Mouse (Mus musculus) heart, postnatal 4 days (tissue): ENCODE measurements around the gene Lypd4. TPM values are rescaled to one million over a fixed set of nuclear protein-coding genes. Genes with fewer than 3 reads are reported as not detected.
"Not testable (repeated sequence)": the region's sequence is repeated elsewhere in the genome, so short reads cannot be mapped to it uniquely, and the experiment has no call there.

Experiments used
- DNase-seq: peaks from one replicate; pipeline ENCODE4 v3.0.0; 2021
- total RNA-seq, 2 experiments: library from RNA; stranded (reverse); gene quantifications; 2 replicates each; pipeline ENCODE4 v1.2.3; 2021

The Lypd4 gene
- total RNA-seq, 2 experiments from 2014 or later: not detected

GRCm38 (mm10) chr7:24845713-24846112, 24.0 kb downstream of the Lypd4 start:
- DNase-seq: no peak

DNA sequence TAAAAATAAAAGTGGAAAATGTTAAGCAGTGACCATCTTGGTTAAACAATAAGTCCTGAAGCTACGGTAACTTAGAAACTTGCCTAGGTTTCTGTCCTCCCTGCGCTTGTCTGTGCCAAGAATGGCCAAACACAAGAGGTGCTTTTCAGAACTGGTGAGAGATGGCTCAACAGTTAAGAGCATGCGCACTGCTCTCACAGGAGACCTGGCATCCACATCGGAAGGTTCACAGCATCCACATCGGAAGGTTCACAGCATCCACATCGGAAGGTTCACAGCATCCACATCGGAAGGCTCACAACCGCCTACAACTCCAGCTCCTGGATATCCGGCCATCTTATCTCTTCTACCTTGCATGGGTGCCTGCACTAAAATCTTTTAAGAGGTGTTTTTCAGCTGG, 24.6 kb downstream of the Lypd4 start:
- DNase-seq: no peak

DNA sequence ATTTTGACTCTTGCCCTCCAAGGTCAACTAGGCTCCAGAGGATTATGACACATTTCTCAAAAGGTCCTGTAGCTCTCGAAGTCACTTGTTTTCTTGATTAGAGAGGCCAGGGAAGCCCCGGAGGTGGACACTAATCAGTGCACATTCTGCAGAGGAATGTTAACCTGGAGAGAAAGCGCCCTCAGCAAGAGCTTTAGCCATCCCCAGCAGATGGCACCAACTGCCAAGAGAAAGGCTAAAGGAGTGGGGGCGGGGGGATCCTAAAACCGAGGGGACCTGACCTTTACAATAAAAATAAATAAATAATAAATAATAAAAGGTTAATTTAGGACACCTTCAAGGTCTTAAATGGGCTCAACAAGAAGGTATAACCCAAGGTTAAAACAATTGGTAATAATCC, 25.6 kb downstream of the Lypd4 start:
- no peak for DNase-seq

GRCm38 (mm10) chr7:24841009-24841408, 28.7 kb downstream of the Lypd4 start:
- no peak for DNase-seq

- DNase-seq: no peak
These were observed 29.4 kb downstream of the Lypd4 start for GRCm38 (mm10) chr7:24840331-24840730.

DNA sequence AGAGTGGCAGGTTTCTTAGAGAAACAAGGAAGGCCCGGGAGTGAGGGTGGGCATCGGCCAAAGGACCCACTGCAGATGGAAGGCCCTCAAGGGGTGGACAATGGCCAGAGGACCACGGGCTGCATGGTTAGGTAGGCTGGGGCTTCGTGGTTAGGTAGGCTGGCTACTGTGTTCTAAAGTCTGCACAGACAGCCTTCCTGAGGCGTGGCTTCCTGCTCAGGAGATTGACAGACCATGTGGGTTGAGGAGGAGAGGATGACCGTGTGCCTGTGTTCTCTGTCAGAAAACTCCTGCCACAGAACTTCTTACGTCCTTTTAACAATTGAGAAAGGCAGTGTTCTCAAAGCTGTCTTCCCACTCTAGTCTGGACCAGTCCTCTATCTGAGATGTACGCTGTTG, 30.3 kb downstream of the Lypd4 start:
- DNase-seq: no peak

GRCm38 (mm10) chr7:24838732-24839409, 30.9 kb downstream of the Lypd4 start:
- not testable (repeated sequence) for DNase-seq

- no peak for DNase-seq
These were observed 42.6 kb downstream of the Lypd4 start for GRCm38 (mm10) chr7:24827181-24827580.

DNA sequence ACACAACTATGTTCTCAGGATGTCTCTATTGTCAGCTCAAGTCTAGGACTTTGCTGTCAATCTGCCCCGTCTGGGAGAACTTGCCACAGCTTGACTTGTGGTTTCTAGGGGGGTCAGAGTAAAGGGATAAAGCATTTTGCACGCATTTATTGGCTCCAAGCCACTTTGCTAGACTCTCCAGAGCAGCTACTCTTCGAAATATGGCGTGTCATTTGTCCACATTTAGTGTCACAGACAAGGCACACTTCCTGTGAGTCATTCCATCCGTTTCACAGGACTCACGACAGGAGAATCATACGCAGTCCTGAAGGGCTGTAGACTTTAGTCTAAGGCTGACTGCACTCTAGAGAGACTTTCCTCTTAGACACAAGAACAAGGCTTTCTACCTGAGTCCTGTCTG, 45.3 kb downstream of the Lypd4 start:
- DNase-seq: no peak

DNA sequence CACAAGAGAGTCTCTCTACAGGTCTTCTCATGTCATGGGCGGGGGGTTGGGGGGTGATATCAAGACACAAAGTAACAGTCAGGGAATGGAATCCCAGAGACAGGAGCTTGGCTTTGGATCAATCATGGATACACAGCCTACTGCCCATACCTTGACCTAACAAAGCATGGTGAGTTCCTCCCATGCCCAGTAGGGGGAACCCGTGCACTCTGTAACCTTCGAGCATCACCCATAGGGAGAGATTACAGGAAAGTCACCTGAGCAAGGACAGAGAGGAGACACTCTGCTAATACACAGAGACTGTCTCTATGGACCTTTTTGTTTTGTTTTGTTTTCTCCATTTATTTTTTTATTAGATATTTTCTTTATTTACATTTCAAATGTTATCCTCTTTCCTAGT, 52.2 kb downstream of the Lypd4 start:
- DNase-seq: peak; percentile 74

Other genes with a start within 250 kb of the Lypd4 start
- gene Lypd3, start 233.4 kb downstream of the Lypd4 start, total RNA-seq: not detected
- gene Tex101, start 193.3 kb downstream of the Lypd4 start, total RNA-seq: not detected
- gene BC049730, start 160.7 kb downstream of the Lypd4 start, total RNA-seq: not detected
- gene Gm4763, start 143.0 kb downstream of the Lypd4 start, total RNA-seq: not detected
- under 1 TPM; 0.10 to 0.18 TPM for gene Cd177, start 109.6 kb downstream of the Lypd4 start, total RNA-seq
- under 1 TPM in 1 of 2 experiments, not detected in 1; 0.25 TPM for gene Ceacam10, start 92.7 kb downstream of the Lypd4 start, total RNA-seq
- 1 to 10 TPM in 1 of 2 experiments, not detected in 1; 2.5 TPM for gene Gm9844, start 7.7 kb downstream of the Lypd4 start, total RNA-seq
- not detected for gene Dmrtc2, start 116 bp upstream of the Lypd4 start, total RNA-seq
- 100 to 1,000 TPM; 902 to 929 TPM for gene Rps19, start 14.4 kb upstream of the Lypd4 start, total RNA-seq
- gene Cd79a, start 27.4 kb upstream of the Lypd4 start, total RNA-seq: 1 to 10 TPM in 1 of 2 experiments, under 1 TPM in 1; 0.88 to 1.4 TPM
- gene Arhgef1, start 33.0 kb upstream of the Lypd4 start, total RNA-seq: 10 to 100 TPM; 87.0 to 88.2 TPM
- not detected for gene Gm4881, start 74.6 kb upstream of the Lypd4 start, total RNA-seq
- gene Rabac1, start 102.8 kb upstream of the Lypd4 start, total RNA-seq: 100 to 1,000 TPM; 212 to 234 TPM
- gene Atp1a3, start 136.0 kb upstream of the Lypd4 start, total RNA-seq: under 1 TPM; 0.31 to 0.47 TPM
- gene Grik5, start 202.4 kb upstream of the Lypd4 start, total RNA-seq: 10 to 100 TPM; 14.0 to 15.7 TPM
- 10 to 100 TPM; 13.5 to 16.3 TPM for gene Zfp574, start 202.6 kb upstream of the Lypd4 start, total RNA-seq